Mouse (Mus musculus) liver, adult 2 months (tissue): ENCODE data around the gene Gm10392. TPM values are rescaled to one million over a fixed set of nuclear protein-coding genes. Genes with fewer than 3 reads are reported as not detected.
A peak's percentile ranks its signal among the peaks of the same experiment; 100 is the strongest.

Source experiments
- DNase-seq: peaks from one replicate; pipeline ENCODE4 v3.0.0-alpha.2; 2011; ENCODE audit warnings: low read depth, low spot score; ENCODE audit errors: extremely low read depth
- H3K27ac ChIP-seq: fragments of 200-500 bp; replicated peaks from 2 replicates; pipeline ENCODE4 v1.5.1; 2012; ENCODE audit warnings: low read depth, mild to moderate bottlenecking, control low read depth, inconsistent platforms, low read length; ENCODE audit not compliant: insufficient read depth
- H3K27me3 ChIP-seq: fragments of 200-500 bp; 2 replicates; pipeline ENCODE4 v1.6.1; 2012; ENCODE audit warnings: mild to moderate bottlenecking, moderate library complexity, low read length, inconsistent platforms; ENCODE audit not compliant: control insufficient read depth, insufficient read depth
- H3K36me3 ChIP-seq: fragments of 200-500 bp; 2 replicates; pipeline ENCODE4 v1.6.1; 2012; ENCODE audit warnings: low read length, inconsistent platforms; ENCODE audit not compliant: control insufficient read depth, insufficient read depth
- H3K4me1 ChIP-seq: fragments of 200-500 bp; 2 replicates; pipeline ENCODE4 v1.6.1; 2011; ENCODE audit warnings: low read length; ENCODE audit not compliant: control insufficient read depth, insufficient read depth
- H3K4me3 ChIP-seq: fragments of 200-500 bp; 2 replicates; pipeline ENCODE4 v1.5.1; 2011; ENCODE audit warnings: low read depth, mild to moderate bottlenecking, control low read depth, low read length, moderate library complexity; ENCODE audit not compliant: insufficient read depth
- H3K79me2 ChIP-seq: fragments of 200-500 bp; 2 replicates; pipeline ENCODE4 v1.6.1; 2012; ENCODE audit warnings: inconsistent platforms, mild to moderate bottlenecking, low read length, moderate library complexity; ENCODE audit not compliant: control insufficient read depth, insufficient read depth
- H3K9ac ChIP-seq: fragments of 200-500 bp; 2 replicates; pipeline ENCODE4 v1.6.1; 2012; ENCODE audit warnings: low read depth, mild to moderate bottlenecking, control low read depth, inconsistent platforms, low read length
- CTCF ChIP-seq: fragments of 200-500 bp; IDR thresholded peaks from 2 replicates; pipeline ENCODE4 v1.5.1; 2011; ENCODE audit warnings: low read depth, low read length, control low read depth
- POLR2A ChIP-seq: fragments of 200-500 bp; IDR thresholded peaks from 2 replicates; pipeline ENCODE4 v1.6.1; 2011; ENCODE audit warnings: low read length, control low read depth; ENCODE audit not compliant: insufficient read depth; ENCODE audit errors: extremely low read depth
- WGBS: fragments of 180-500 bp; shearing (Covaris S2); methylation state at CpG from one replicate; pipeline ENCODE4 v1.1.7; 2018; 5-methylcytosine and 5-hydroxymethylcytosine counted together
- polyA plus RNA-seq: library from polyadenylated mRNA; depleted of rRNA; stranded (reverse); fragments of >200 nt; gene quantifications from 2 replicates; pipeline ENCODE4 v1.2.3, GENCODE M21; 2012
- total RNA-seq: library from RNA; depleted of rRNA; stranded (reverse); fragments of >200 nt; gene quantifications from 2 replicates; pipeline ENCODE4 v1.2.3, GENCODE M21; 2014

The Gm10392 gene
- total and polyA plus RNA-seq, 2 experiments = not detected

DNA sequence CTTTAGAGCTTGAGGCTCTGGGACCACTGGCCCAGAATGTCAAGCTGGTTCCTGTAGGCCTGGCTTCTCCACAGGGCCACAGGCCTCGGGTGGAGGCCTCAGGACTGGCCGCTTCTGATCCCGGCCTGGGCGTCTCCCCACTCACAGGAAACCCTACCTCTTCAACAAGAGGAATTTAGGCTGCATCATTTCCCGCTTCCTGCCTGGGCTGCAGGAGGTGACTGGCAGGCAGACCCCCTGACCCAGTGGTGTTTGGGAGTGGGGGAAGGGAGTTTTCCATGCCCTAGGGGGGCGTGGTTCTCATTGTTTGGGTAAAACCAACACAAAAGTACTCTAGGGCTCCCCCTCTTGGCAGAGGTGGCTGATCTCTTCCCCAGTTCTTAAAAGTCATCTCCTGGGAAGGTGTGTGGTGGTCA lies 21.6 kb downstream of the Gm10392 start:
- H3K9ac ChIP-seq = no peak overlapping the region
- no peak overlapping the region for H3K4me3 ChIP-seq
- DNase-seq = no peak
- peaks cover 7% of the 10 kb centered on the region for H3K4me1 ChIP-seq
- no peak for TF ChIP-seq POLR2A
- peak; percentile 27; the same call in 1 of the 2 replicates for TF ChIP-seq CTCF
- peaks cover 11% of the 10 kb centered on the region for H3K79me2 ChIP-seq
- peak overlapping the region; percentile 46 for H3K27ac ChIP-seq
- WGBS = 70% methylated on average over 6 of the region's 6 CpGs
- H3K27me3 ChIP-seq = no peaks in the 10 kb centered on the region
- no peaks in the 10 kb centered on the region for H3K36me3 ChIP-seq

DNA sequence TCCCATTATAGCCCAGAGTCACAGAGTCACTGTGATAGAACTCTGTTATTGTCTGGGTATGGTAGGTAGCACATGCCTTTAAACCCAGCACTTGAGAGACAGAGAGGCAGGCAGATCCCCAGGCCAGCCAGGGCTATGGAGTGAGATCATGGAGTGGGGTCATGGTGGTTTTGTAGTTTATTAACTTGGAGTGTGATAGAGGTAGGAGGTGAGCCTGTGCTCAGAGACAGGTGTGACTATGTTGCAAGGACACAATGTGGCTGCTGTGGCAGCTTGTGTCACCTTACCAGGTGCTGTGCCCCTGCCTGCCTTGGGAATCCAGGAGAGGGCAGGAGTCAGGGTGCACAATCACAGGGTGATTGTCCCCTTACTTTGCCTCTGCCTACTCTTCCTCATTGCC lies 23.5 kb downstream of the Gm10392 start:
- Histone ChIP-seq H3K27me3 (no peaks in the 10 kb centered on the region), H3K4me1 (peaks cover 14% of the 10 kb centered on the region), H3K4me3 (no peak overlapping the region), H3K9ac (no peak overlapping the region), H3K79me2 (peaks cover 11% of the 10 kb centered on the region), H3K27ac (no peak overlapping the region), H3K36me3 (no peaks in the 10 kb centered on the region)
- TF ChIP-seq POLR2A = no peak
- TF ChIP-seq CTCF = no peak
- DNase-seq = no peak

DNA sequence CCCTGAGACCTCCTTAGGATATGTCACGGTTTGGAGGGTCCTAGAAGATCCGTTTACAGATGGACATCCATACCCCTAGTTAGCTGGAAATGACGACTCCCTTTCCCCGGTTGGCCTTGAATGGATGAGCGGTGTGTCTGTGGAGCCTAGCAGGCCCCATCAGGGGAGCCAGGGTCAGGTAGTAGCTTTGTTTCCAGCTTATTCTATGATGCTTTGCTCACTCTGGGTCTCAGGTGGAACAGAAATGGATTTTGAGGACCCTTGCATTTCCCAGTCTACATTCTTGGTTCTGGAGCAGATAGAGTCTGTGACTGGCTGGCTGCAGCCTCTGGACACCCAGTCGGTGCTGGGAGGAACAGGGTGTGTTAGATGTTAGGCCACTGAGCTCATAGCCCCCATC lies 24.2 kb downstream of the Gm10392 start:
- Histone ChIP-seq H3K4me1 (peaks cover 14% of the 10 kb centered on the region), H3K36me3 (no peaks in the 10 kb centered on the region), H3K79me2 (peaks cover 11% of the 10 kb centered on the region), H3K4me3 (no peak overlapping the region), H3K9ac (no peak overlapping the region), H3K27ac (no peak overlapping the region), H3K27me3 (no peaks in the 10 kb centered on the region)
- 73% methylated on average over 6 of the region's 6 CpGs for WGBS
- TF ChIP-seq CTCF (no peak), POLR2A (no peak)
- DNase-seq = no peak

DNA sequence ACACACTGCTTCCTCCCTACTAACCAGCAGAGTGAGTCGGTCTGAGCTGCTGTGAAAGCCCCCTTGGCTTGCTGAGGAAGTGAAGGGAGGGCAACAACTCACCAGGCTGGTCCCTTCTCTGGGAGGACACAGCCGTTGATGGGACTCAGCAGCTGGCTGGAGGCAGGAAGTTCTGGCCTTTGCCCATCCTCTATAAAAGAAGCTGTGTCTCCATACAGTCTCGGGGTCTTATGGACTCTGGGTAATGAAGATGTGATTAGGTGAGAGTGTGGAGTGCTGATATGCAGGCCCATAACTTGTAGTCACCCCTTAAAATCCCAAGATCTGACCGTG lies 24.7 kb downstream of the Gm10392 start:
- no peaks in the 10 kb centered on the region for H3K36me3 ChIP-seq
- TF ChIP-seq CTCF (no peak), POLR2A (no peak)
- H3K27ac ChIP-seq = no peak overlapping the region
- peaks cover 11% of the 10 kb centered on the region for H3K79me2 ChIP-seq
- WGBS = 45% methylated on average over 4 of the region's 4 CpGs
- H3K4me1 ChIP-seq = peaks cover 14% of the 10 kb centered on the region
- 0 out of 2 replicates have a peak overlapping the region, but pooled peaks have one; percentile 78 for H3K4me3 ChIP-seq
- DNase-seq = no peak
- no peak overlapping the region for H3K9ac ChIP-seq
- no peaks in the 10 kb centered on the region for H3K27me3 ChIP-seq

DNA sequence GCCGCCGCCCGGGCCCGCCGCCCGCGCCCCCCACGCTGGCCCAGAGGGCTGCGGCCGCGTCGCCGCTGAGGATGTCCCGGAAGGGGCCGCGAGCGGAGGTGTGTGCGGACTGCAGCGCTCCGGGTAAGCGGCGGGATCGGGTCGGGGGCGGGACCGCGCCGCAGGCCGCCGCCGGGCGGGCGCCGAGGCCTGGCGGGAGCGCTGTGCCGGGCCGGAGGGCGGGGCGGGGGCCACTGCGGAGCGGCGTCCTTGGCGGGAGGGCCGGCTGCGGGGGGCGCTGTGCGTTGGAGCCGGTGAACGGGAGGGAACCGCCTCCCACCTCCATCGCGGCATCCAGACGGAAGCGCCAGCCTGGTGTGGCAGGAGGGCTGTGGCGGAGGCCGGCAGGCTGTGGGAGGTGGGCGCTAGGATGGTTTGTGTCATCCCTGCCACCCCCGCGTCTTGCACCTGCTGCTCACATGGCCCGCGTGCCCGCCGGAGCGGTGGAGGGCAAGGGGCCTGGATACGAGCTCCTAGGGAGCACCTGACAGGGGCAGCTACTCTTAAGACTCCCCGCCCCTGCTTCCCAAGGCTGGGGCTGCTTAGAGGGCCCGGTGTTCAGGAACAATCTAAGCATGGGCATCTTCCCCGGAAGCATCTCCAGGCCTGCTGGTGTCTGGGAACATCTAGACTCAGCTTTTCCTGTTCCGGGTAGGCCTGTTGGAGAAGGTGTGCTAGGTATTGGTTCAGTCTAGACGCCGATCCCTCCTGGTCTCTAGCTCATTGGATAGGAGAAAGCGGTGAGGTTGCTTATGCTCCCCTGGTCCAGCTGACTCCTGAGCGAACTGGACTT lies 25.3 kb downstream of the Gm10392 start, which contains the start of gene Git1:
Gene Git1 (plus strand): TSS at position 51 of the 832 bp plus-strand sequence.
- Histone ChIP-seq H3K4me1 (peaks cover 18% of the 10 kb centered on the region), H3K36me3 (no peaks in the 10 kb centered on the region), H3K79me2 (peaks cover 11% of the 10 kb centered on the region), H3K9ac (peak within 1 kb of the TSS; percentile 87), H3K27ac (peak within 1 kb of the TSS; percentile 45), H3K27me3 (no peaks in the 10 kb centered on the region), H3K4me3 (peak within 1 kb of the TSS; percentile 78)
- DNase-seq = no peak
- WGBS = 6% methylated on average over 46 of the region's 74 CpGs
- no peak for TF ChIP-seq POLR2A
- no peak for TF ChIP-seq CTCF

DNA sequence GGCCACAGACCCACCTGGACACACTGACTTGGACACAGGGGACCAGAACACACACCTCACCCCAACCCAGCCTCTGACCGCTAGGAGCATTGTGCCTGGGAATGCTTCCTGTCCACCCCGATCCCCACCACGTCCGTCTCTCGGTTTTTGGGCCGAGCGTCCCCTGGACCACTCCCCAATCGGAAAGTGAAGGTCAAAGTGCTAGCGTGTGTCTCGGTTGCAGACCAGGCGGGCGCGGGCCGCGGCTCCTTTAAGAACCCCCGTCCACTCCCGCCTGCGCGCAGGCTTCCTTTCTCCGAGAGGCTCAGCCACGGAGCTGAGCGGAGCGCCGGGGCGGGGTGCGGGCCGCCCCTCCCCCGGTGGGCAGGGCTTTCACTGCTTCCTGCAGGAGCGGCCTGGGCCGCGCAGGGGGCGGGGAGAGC lies 26.1 kb downstream of the Gm10392 start:
- H3K27ac ChIP-seq = peak overlapping the region; percentile 45
- WGBS = 1% methylated on average over 29 of the region's 32 CpGs
- peak; percentile 54; the same call in 1 of the 2 replicates for TF ChIP-seq POLR2A
- peak; percentile 46; the same call in 1 of the 2 replicates for TF ChIP-seq CTCF
- peaks cover 10% of the 10 kb centered on the region for H3K79me2 ChIP-seq
- H3K36me3 ChIP-seq = no peaks in the 10 kb centered on the region
- peaks cover 18% of the 10 kb centered on the region for H3K4me1 ChIP-seq
- DNase-seq = peak; percentile 76
- no peaks in the 10 kb centered on the region for H3K27me3 ChIP-seq
- peak overlapping the region; percentile 71 for H3K4me3 ChIP-seq
- peak overlapping the region; percentile 77 for H3K9ac ChIP-seq
